12 mouse cellular contexts compared by ENCODE assay signal in the genomic region with DNA sequence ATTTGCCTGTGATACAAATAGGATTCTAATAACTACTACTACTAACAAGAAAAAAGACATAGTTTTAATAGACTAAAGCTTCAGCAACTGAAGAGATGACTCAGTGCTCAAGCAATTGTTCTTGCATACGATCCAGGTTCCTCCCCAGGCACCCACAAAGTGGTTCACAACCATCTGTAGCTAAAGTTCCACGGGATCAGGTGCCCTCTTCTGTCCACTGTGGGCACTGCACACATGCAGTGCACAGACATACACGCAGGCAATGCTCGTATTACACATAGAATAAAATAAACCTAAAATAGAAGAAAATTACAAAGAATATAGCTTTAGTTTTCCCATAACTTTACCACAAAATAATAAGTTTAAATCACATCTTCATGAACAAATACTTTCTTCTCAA.
A peak's percentile ranks its signal among the peaks of the same experiment; 100 is the strongest.
DNase-seq lines count a peak whose midpoint lies in the region; ATAC-seq and TF ChIP-seq lines count a peak whose summit lies in the region.
"Had no signal": no experiment of that assay in that cellular context is flagged by ENCODE, and none has a peak within 500 bp of the region (broad histone marks: within the 10 kb centered on the region; RNA-seq: fewer than 3 reads in every experiment).

No protein-coding gene starts in this region.

- H3K27ac ChIP-seq in hindbrain, embryonic 11.5 days (ENCODE audit: low read depth, low read length): no peak overlapping the region
- no peak overlapping the region for H3K27ac ChIP-seq in hindbrain, embryonic 10.5 days
- no peak overlapping the region for H3K27ac ChIP-seq in liver, embryonic 14.5 days
- H3K27ac ChIP-seq in liver, embryonic 11.5 days (ENCODE audit: low read depth, low read length): no peak overlapping the region
- no peak overlapping the region for H3K27ac ChIP-seq in ES-E14 (ENCODE audit: insufficient read depth, low read depth, low read length, poor library complexity, severe bottlenecking)
- H3K27ac ChIP-seq: lung, embryonic 15.5 days; stomach, embryonic 15.5 days had no signal

- H3K9ac ChIP-seq in hindbrain, embryonic 11.5 days (ENCODE audit: low read depth, low read length): no peak overlapping the region
- H3K9ac ChIP-seq in liver, embryonic 14.5 days (replicated peaks): no peak overlapping the region
- no peak overlapping the region for H3K9ac ChIP-seq in liver, embryonic 11.5 days (ENCODE audit: low read depth, low read length)
- H3K9ac ChIP-seq in ES-E14 (ENCODE audit: insufficient read depth, low read depth, low read length, poor library complexity, severe bottlenecking): no peak overlapping the region
- H3K9ac ChIP-seq: lung, embryonic 15.5 days; stomach, embryonic 15.5 days had no signal

- peak; percentile 5 for DNase-seq in hindbrain, embryonic 11.5 days (ENCODE audit: low spot score)
- no peak for DNase-seq in hindbrain, embryonic 10.5 days (ENCODE audit: low spot score)
- no peak for DNase-seq in liver, embryonic 14.5 days (ENCODE audit: low read depth in 3 of 3, low spot score in 3 of 3)
- DNase-seq in liver, embryonic 11.5 days (ENCODE audit: low spot score): no peak
- DNase-seq in ES-E14 (ENCODE audit: low read depth, low spot score): no peak
- peak; percentile 7 for DNase-seq in brain, adult 2 months (ENCODE audit: low read depth, low spot score)
- DNase-seq in thymus, postnatal 0 days (ENCODE audit: low spot score): no peak
- DNase-seq: adrenal gland, adult 8-10 months had no signal

- H3K4me2 ChIP-seq in hindbrain, embryonic 11.5 days (replicated peaks; ENCODE audit: low read depth, low read length): no peak overlapping the region
- H3K4me2 ChIP-seq in liver, embryonic 14.5 days (ENCODE audit: low read depth): no peak overlapping the region
- H3K4me2 ChIP-seq in liver, embryonic 11.5 days: no peak overlapping the region
- H3K4me2 ChIP-seq: lung, embryonic 15.5 days; stomach, embryonic 15.5 days had no signal

- WGBS in hindbrain, embryonic 11.5 days: 83% methylated on average over 4 of the region's 4 CpGs
- 80% methylated on average over 4 of the region's 4 CpGs for WGBS in hindbrain, embryonic 10.5 days
- 45% methylated on average over 4 of the region's 4 CpGs for WGBS in liver, embryonic 14.5 days (ENCODE audit: insufficient replicate concordance)
- 75% methylated on average over 4 of the region's 4 CpGs for WGBS in liver, embryonic 11.5 days

- in situ Hi-C loops in ES-E14 (cut with MboI; ENCODE audit: low sequenced_read_pairs in 2 of 2, unreplicated experiment in 2 of 2): no loop called here

- H3K9me3 ChIP-seq in hindbrain, embryonic 11.5 days (ENCODE audit: control insufficient read depth, low read length): no peaks in the 10 kb centered on the region
- no peaks in the 10 kb centered on the region for H3K9me3 ChIP-seq in hindbrain, embryonic 10.5 days
- H3K9me3 ChIP-seq in liver, embryonic 14.5 days (ENCODE audit: control insufficient read depth, low read length): no peaks in the 10 kb centered on the region
- no peaks in the 10 kb centered on the region for H3K9me3 ChIP-seq in liver, embryonic 11.5 days (ENCODE audit: control insufficient read depth, low read length)
- no peaks in the 10 kb centered on the region for H3K9me3 ChIP-seq in ES-E14 (ENCODE audit: control insufficient read depth, insufficient read depth, low read depth, low read length)
- H3K9me3 ChIP-seq: lung, embryonic 15.5 days; stomach, embryonic 15.5 days had no signal

- no peak for TF ChIP-seq EP300 in liver, embryonic 14.5 days (IDR thresholded peaks at IDR 0.05; ENCODE audit: low read depth)

- H3K36me3 ChIP-seq in hindbrain, embryonic 11.5 days (ENCODE audit: control insufficient read depth, insufficient read depth, low read length): no peaks in the 10 kb centered on the region
- H3K36me3 ChIP-seq in hindbrain, embryonic 10.5 days: no peaks in the 10 kb centered on the region
- H3K36me3 ChIP-seq in liver, embryonic 14.5 days (replicated peaks; ENCODE audit: control insufficient read depth, insufficient read depth, low read depth): no peaks in the 10 kb centered on the region
- no peaks in the 10 kb centered on the region for H3K36me3 ChIP-seq in liver, embryonic 11.5 days (ENCODE audit: control insufficient read depth, insufficient read depth, low read length)
- no peaks in the 10 kb centered on the region for H3K36me3 ChIP-seq in ES-E14 (ENCODE audit: control insufficient read depth, insufficient read depth, low read length, poor library complexity, severe bottlenecking)
- H3K36me3 ChIP-seq: lung, embryonic 15.5 days; stomach, embryonic 15.5 days had no signal

- no peak for ATAC-seq in hindbrain, embryonic 11.5 days (ENCODE audit: low FRiP score)
- ATAC-seq in liver, embryonic 14.5 days (ENCODE audit: insufficient read depth): no peak
- no peak for ATAC-seq in liver, embryonic 11.5 days (replicated peaks; ENCODE audit: low FRiP score)
- ATAC-seq: intestine, embryonic 16.5 days had no signal

- H3K4me3 ChIP-seq in hindbrain, embryonic 11.5 days (ENCODE audit: low read depth, low read length): no peak overlapping the region
- H3K4me3 ChIP-seq in hindbrain, embryonic 10.5 days: no peak overlapping the region
- no peak overlapping the region for H3K4me3 ChIP-seq in liver, embryonic 14.5 days (ENCODE audit: insufficient read depth in 1 of 2, low read depth in 2 of 2, low read length in 2 of 2)
- H3K4me3 ChIP-seq in liver, embryonic 11.5 days (ENCODE audit: low read depth, low read length): no peak overlapping the region
- H3K4me3 ChIP-seq in ES-E14 (ENCODE audit: insufficient read depth in 1 of 2, low read depth in 1 of 2, low read length in 2 of 2, poor library complexity in 1 of 2, severe bottlenecking in 1 of 2): no peak overlapping the region
- H3K4me3 ChIP-seq: lung, embryonic 15.5 days; myocyte; stomach, embryonic 15.5 days had no signal

- H3K27me3 ChIP-seq in hindbrain, embryonic 11.5 days (ENCODE audit: control insufficient read depth, insufficient read depth, low read length): no peaks in the 10 kb centered on the region
- H3K27me3 ChIP-seq in hindbrain, embryonic 10.5 days (ENCODE audit: insufficient read depth, poor library complexity, severe bottlenecking): no peaks in the 10 kb centered on the region
- H3K27me3 ChIP-seq in liver, embryonic 14.5 days (ENCODE audit: control insufficient read depth, insufficient read depth, low read length): no peaks in the 10 kb centered on the region
- H3K27me3 ChIP-seq in liver, embryonic 11.5 days (replicated peaks; ENCODE audit: control insufficient read depth, insufficient read depth, low read length): no peaks in the 10 kb centered on the region
- H3K27me3 ChIP-seq: lung, embryonic 15.5 days; stomach, embryonic 15.5 days had no signal

- H3K4me1 ChIP-seq in hindbrain, embryonic 11.5 days (replicated peaks; ENCODE audit: control insufficient read depth, insufficient read depth, low read length): no peaks in the 10 kb centered on the region
- no peaks in the 10 kb centered on the region for H3K4me1 ChIP-seq in hindbrain, embryonic 10.5 days (replicated peaks)
- no peaks in the 10 kb centered on the region for H3K4me1 ChIP-seq in liver, embryonic 14.5 days (replicated peaks; ENCODE audit: control insufficient read depth in 2 of 2, insufficient read depth in 2 of 2, low read length in 1 of 2)
- H3K4me1 ChIP-seq in liver, embryonic 11.5 days (replicated peaks; ENCODE audit: control insufficient read depth, insufficient read depth, low read length): no peaks in the 10 kb centered on the region
- no peaks in the 10 kb centered on the region for H3K4me1 ChIP-seq in ES-E14 (ENCODE audit: control insufficient read depth in 2 of 2, insufficient read depth in 2 of 2, low read length in 2 of 2, poor library complexity in 1 of 2)
- H3K4me1 ChIP-seq: lung, embryonic 15.5 days; stomach, embryonic 15.5 days had no signal

- TF ChIP-seq CTCF in liver, embryonic 14.5 days (IDR thresholded peaks at IDR 0.05; ENCODE audit: low read depth): peak; percentile 29

TF ChIP-seq in ES-E14, 5 proteins besides CTCF, POLR2A, EP300 and RAD21:
- no peak for TF ChIP-seq ZNF384 (IDR thresholded peaks at IDR 0.05; ENCODE audit: low read depth, low read length)
- TF ChIP-seq CHD2 (IDR thresholded peaks at IDR 0.05; ENCODE audit: low read depth, low read length): no peak
- TF ChIP-seq HCFC1 (IDR thresholded peaks at IDR 0.05; ENCODE audit: borderline replicate concordance, insufficient read depth, low read length): no peak
- TF ChIP-seq ZC3H11A (IDR thresholded peaks at IDR 0.05; ENCODE audit: borderline replicate concordance, low read depth, low read length): peak; percentile 45; the same call in 1 of the 2 replicates
- TF ChIP-seq MAFK (IDR thresholded peaks at IDR 0.05; ENCODE audit: insufficient read depth, low read depth, low read length): no peak

Comparison
In these comparisons a context has a peak if more than half of its experiments do, and no peak if none do; other contexts are left out.
1. DNase-seq: peak in hindbrain, embryonic 11.5 days (single experiment) and brain, adult 2 months (single experiment); none in hindbrain, embryonic 10.5 days (single experiment), liver, embryonic 14.5 days (0 of 3), liver, embryonic 11.5 days (single experiment), ES-E14 (single experiment) and thymus, postnatal 0 days (single experiment).